Mouse (Mus musculus): ENCODE measurements around the gene Gm20716.

Gm20716 gene

GRCm38 (mm10) chr2:168230026-168230728, at the start of gene Gm20716, which contains the start of the genes Dpm1 and Mocs3:
Gene Gm20716 (minus strand): TSS chr2:168230364.
Gene Dpm1 (minus strand): TSS chr2:168230591.
Gene Mocs3 (plus strand): TSS chr2:168230622.
- DNase-seq, result peak; percentile 99

- DNase-seq, result peak; percentile 92
These were observed 44.3 kb upstream of the Gm20716 start for GRCm38 (mm10) chr2:168274374-168274935.

- DNase-seq, result no peak
These were observed 43.2 kb upstream of the Gm20716 start for GRCm38 (mm10) chr2:168273387-168273786.

GRCm38 (mm10) chr2:168268033-168268432, 37.9 kb upstream of the Gm20716 start:
- no peak for DNase-seq

GRCm38 (mm10) chr2:168260900-168261299, 30.7 kb upstream of the Gm20716 start:
- DNase-seq, result no peak

GRCm38 (mm10) chr2:168260124-168260523, 30.0 kb upstream of the Gm20716 start:
- no peak for DNase-seq

- DNase-seq, result peak; percentile 95
These were observed 28.9 kb upstream of the Gm20716 start for GRCm38 (mm10) chr2:168259046-168259445.

GRCm38 (mm10) chr2:168257188-168257587, 27.0 kb upstream of the Gm20716 start:
- no peak for DNase-seq

GRCm38 (mm10) chr2:168256506-168256905, 26.3 kb upstream of the Gm20716 start:
- no peak for DNase-seq

GRCm38 (mm10) chr2:168253822-168254221, 23.7 kb upstream of the Gm20716 start:
- DNase-seq, result no peak

GRCm38 (mm10) chr2:168252639-168253292, 22.6 kb upstream of the Gm20716 start:
- DNase-seq, result no peak

- DNase-seq, result peak; percentile 96
These were observed 20.1 kb upstream of the Gm20716 start for GRCm38 (mm10) chr2:168250270-168250669.

- no peak for DNase-seq
These were observed 18.7 kb upstream of the Gm20716 start for GRCm38 (mm10) chr2:168248856-168249245.

- DNase-seq, result no peak
These were observed 18.1 kb upstream of the Gm20716 start for GRCm38 (mm10) chr2:168248167-168248855.

- DNase-seq, result no peak
These were observed 15.4 kb upstream of the Gm20716 start for GRCm38 (mm10) chr2:168245571-168245970.

- no peak for DNase-seq
These were observed 13.1 kb upstream of the Gm20716 start for GRCm38 (mm10) chr2:168243278-168243677.

GRCm38 (mm10) chr2:168242841-168243240, 12.7 kb upstream of the Gm20716 start:
- DNase-seq, result no peak

GRCm38 (mm10) chr2:168238335-168238734, 8.2 kb upstream of the Gm20716 start:
- DNase-seq, result no peak

- DNase-seq, result no peak
These were observed 3.1 kb upstream of the Gm20716 start for GRCm38 (mm10) chr2:168233286-168233685.

GRCm38 (mm10) chr2:168231471-168231829, 1.3 kb upstream of the Gm20716 start:
- no peak for DNase-seq

- no peak for DNase-seq
These were observed 758 bp upstream of the Gm20716 start for GRCm38 (mm10) chr2:168230773-168231470.

- DNase-seq, result peak; percentile 95
These were observed 793 bp downstream of the Gm20716 start for GRCm38 (mm10) chr2:168229116-168230025.

All from heart, adult 11 months (tissue).